Mouse (Mus musculus) neural tube, embryonic 13.5 days (tissue): ENCODE results near the gene Epha4. TPM values are rescaled to one million over a fixed set of nuclear protein-coding genes. Genes with fewer than 3 reads are reported as not detected.

ENCODE experiments used
- ATAC-seq: fragments of 200-750 bp; cut with Nextera tagmentation; 2 replicates; pipeline ENCODE4 v1.8.0; 2017; ENCODE audit warnings: low read depth, mild to moderate bottlenecking, moderate TSS enrichment, moderate library complexity
- H3K27ac ChIP-seq: fragments of 300-500 bp; sonication (generic); replicated peaks from 2 replicates; pipeline ENCODE4 v1.5.1; 2015; ENCODE audit warnings: moderate library complexity, mild to moderate bottlenecking, inconsistent platforms
- H3K27me3 ChIP-seq: fragments of 300-500 bp; sonication (generic); 2 replicates; pipeline ENCODE4 v1.6.1; 2015; ENCODE audit warnings: mild to moderate bottlenecking, inconsistent platforms
- H3K36me3 ChIP-seq: fragments of 300-500 bp; sonication (generic); 2 replicates; pipeline ENCODE4 v1.6.1; 2015; ENCODE audit warnings: mild to moderate bottlenecking, inconsistent platforms
- H3K4me1 ChIP-seq: fragments of 300-500 bp; sonication (generic); replicated peaks from 2 replicates; pipeline ENCODE4 v1.6.1; 2015; ENCODE audit warnings: inconsistent platforms
- H3K4me2 ChIP-seq: fragments of 300-500 bp; sonication (generic); 2 replicates; pipeline ENCODE4 v1.6.1; 2015; ENCODE audit warnings: inconsistent platforms, mild to moderate bottlenecking, moderate library complexity
- H3K4me3 ChIP-seq: fragments of 300-500 bp; sonication (generic); 2 replicates; pipeline ENCODE4 v1.5.1; 2015; ENCODE audit warnings: mild to moderate bottlenecking, inconsistent platforms
- H3K9ac ChIP-seq: fragments of 300-500 bp; sonication (generic); 2 replicates; pipeline ENCODE4 v1.6.1; 2015; ENCODE audit warnings: moderate library complexity, mild to moderate bottlenecking, inconsistent platforms
- H3K9me3 ChIP-seq: fragments of 300-500 bp; sonication (generic); 2 replicates; pipeline ENCODE4 v1.6.1; 2016; ENCODE audit warnings: inconsistent platforms
- WGBS: fragments of 180-500 bp; shearing (Covaris S2); methylation state at CpG from one replicate; pipeline ENCODE4 v1.1.7; 2015; 5-methylcytosine and 5-hydroxymethylcytosine counted together
- polyA plus RNA-seq: library from polyadenylated mRNA; unstranded; fragments of >200 nt; fragmentation: Nextera tagmentation; extraction: Ambion mirVana; gene quantifications from 2 replicates; pipeline ENCODE4 v1.2.1, GENCODE M21; 2015

Gene Epha4
- polyA plus RNA-seq, 1 experiment from 2014 or later: 27.0 TPM

GRCm38 (mm10) chr1:77370921-77371320, 144.0 kb downstream of the Epha4 start:
- 39% methylated on average over 7 of the region's 7 CpGs for WGBS
- no peak overlapping the region for H3K27ac ChIP-seq
- H3K4me1 ChIP-seq: peaks cover 8% of the 10 kb centered on the region; the same call in 1 of the 2 replicates
- no peak overlapping the region for H3K4me3 ChIP-seq
- H3K9ac ChIP-seq: no peak overlapping the region
- H3K27me3 ChIP-seq: no peaks in the 10 kb centered on the region
- no peaks in the 10 kb centered on the region for H3K9me3 ChIP-seq
- peaks cover 43% of the 10 kb centered on the region for H3K36me3 ChIP-seq
- no peak overlapping the region for H3K4me2 ChIP-seq
- no peak for ATAC-seq

DNA sequence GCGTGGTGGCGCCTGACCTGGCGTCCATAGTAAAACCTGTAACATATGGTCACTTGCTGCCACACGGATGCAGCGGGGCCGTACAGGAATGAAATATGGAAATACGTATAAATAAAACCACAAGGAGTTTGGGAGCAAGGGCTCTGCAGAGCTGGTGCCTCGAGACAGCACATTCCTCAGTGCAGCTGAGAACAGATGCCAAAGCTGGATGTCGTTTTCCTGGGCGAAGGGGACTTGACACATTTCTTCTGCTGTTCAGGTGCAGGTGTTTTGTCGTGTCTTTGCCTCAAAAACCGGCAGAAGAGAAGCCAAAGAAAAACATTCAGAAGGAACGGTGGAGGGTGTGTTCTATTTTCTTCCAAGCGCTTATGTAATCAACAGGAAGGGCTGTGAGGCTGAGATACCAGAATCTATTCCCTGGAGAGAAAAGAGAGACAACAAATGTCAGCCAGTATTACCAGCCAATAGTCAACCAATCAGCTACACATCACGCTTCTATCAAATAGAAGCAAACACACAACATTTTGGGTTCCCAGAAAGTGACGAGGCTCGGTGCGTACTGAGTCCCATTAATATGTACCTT, 145.5 kb downstream of the Epha4 start:
- 86% methylated on average over 18 of the region's 18 CpGs for WGBS
- Histone ChIP-seq H3K4me3 (no peak overlapping the region), H3K4me2 (no peak overlapping the region), H3K27me3 (no peaks in the 10 kb centered on the region), H3K9me3 (no peaks in the 10 kb centered on the region), H3K9ac (no peak overlapping the region), H3K36me3 (peaks cover 33% of the 10 kb centered on the region), H3K4me1 (peaks cover 8% of the 10 kb centered on the region; the same call in 1 of the 2 replicates), H3K27ac (no peak overlapping the region)
- ATAC-seq: no peak

GRCm38 (mm10) chr1:77365850-77366249, 149.0 kb downstream of the Epha4 start:
- Histone ChIP-seq H3K27me3 (no peaks in the 10 kb centered on the region), H3K4me1 (peaks cover 2% of the 10 kb centered on the region; the same call in 1 of the 2 replicates), H3K36me3 (peaks cover 14% of the 10 kb centered on the region), H3K4me2 (no peak overlapping the region), H3K9ac (no peak overlapping the region), H3K9me3 (no peaks in the 10 kb centered on the region), H3K27ac (no peak overlapping the region), H3K4me3 (no peak overlapping the region)
- 85% methylated on average over 3 of the region's 3 CpGs for WGBS
- ATAC-seq: no peak

DNA sequence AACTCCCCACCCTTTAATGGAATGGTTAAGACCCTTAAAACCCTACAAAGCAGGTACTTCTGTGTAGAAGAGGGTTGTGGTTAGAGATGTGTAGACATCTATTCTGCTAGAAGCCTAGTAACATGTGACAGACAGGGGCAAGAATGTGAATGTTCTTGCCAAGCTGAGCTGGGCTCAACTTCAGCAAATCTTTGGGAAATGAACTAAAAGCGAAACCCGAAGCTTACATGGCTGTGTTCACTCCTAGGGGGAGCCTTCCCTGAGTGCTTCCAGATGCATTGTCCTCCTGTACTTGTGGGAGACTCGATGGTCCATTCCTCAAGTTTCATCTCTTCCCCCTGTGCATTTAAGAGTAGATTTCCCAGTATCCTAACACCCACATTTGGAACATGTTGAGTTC, 150.3 kb downstream of the Epha4 start:
- Histone ChIP-seq H3K9ac (no peak overlapping the region), H3K36me3 (peaks cover 14% of the 10 kb centered on the region), H3K27ac (no peak overlapping the region), H3K27me3 (no peaks in the 10 kb centered on the region), H3K4me2 (no peak overlapping the region), H3K4me1 (no peaks in the 10 kb centered on the region), H3K4me3 (no peak overlapping the region), H3K9me3 (no peaks in the 10 kb centered on the region)
- ATAC-seq: no peak
- WGBS: 91% methylated on average over 3 of the region's 3 CpGs

DNA sequence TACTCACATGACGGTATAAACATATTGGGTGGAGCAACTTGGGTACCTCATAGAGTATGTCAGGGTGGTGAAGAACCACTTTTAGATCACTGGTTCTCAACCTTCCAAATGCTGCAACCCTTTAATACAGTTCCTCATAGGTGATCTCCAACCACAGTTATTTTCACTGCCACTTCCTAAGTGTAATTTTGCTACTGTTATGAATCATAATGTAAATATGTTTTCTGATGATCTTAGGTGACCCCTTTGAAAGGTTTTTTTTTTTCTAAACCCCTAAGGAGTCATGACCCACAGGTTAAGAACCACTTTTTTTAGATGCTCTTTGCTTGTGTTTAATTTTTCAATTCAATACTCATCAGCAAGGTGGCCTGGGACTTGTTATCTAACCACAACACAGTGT, 151.0 kb downstream of the Epha4 start:
- no peak overlapping the region for H3K4me3 ChIP-seq
- no peak overlapping the region for H3K4me2 ChIP-seq
- no peaks in the 10 kb centered on the region for H3K4me1 ChIP-seq
- H3K27ac ChIP-seq: no peak overlapping the region
- H3K9me3 ChIP-seq: no peaks in the 10 kb centered on the region
- H3K36me3 ChIP-seq: peaks cover 6% of the 10 kb centered on the region
- H3K9ac ChIP-seq: no peak overlapping the region
- no peaks in the 10 kb centered on the region for H3K27me3 ChIP-seq
- WGBS: 91% methylated on average over 1 of the region's 1 CpGs
- no peak for ATAC-seq

- Histone ChIP-seq H3K9me3 (no peaks in the 10 kb centered on the region), H3K4me2 (no peak overlapping the region), H3K27ac (no peak overlapping the region), H3K4me1 (no peaks in the 10 kb centered on the region), H3K36me3 (no peaks in the 10 kb centered on the region), H3K27me3 (no peaks in the 10 kb centered on the region), H3K4me3 (no peak overlapping the region), H3K9ac (no peak overlapping the region)
- WGBS: 83% methylated on average over 4 of the region's 4 CpGs
- no peak for ATAC-seq
Observed at GRCm38 (mm10) chr1:77346459-77346858, 168.4 kb downstream of the Epha4 start.

DNA sequence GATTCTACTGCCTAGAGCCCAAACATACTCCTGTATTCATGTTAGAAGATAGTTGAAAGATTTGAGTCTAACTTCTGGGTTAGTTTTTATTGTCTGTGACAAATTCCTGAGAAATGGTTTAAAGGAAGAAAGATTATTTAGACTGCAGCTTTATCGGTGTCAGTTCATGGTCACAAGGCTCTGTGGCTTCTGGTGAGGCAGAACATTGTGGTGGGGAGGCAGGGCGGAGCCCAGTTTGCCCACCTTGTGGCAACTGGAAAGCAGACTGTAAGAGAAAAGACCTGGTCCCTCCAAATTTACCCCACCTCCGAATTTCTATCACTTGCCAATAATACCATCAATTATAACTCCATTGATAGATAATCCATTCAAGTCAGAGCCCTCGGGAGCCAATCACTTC, 171.1 kb downstream of the Epha4 start:
- no peak overlapping the region for H3K9ac ChIP-seq
- H3K36me3 ChIP-seq: no peaks in the 10 kb centered on the region
- no peaks in the 10 kb centered on the region for H3K27me3 ChIP-seq
- no peak for ATAC-seq
- no peak overlapping the region for H3K27ac ChIP-seq
- H3K4me3 ChIP-seq: no peak overlapping the region
- no peak overlapping the region for H3K4me2 ChIP-seq
- no peaks in the 10 kb centered on the region for H3K9me3 ChIP-seq
- H3K4me1 ChIP-seq: no peaks in the 10 kb centered on the region
- 92% methylated on average over 4 of the region's 4 CpGs for WGBS

- no peaks in the 10 kb centered on the region; the same call in 1 of the 2 replicates for H3K4me1 ChIP-seq
- 89% methylated on average over 5 of the region's 5 CpGs for WGBS
- no peak overlapping the region for H3K9ac ChIP-seq
- H3K4me3 ChIP-seq: no peak overlapping the region
- no peak for ATAC-seq
- no peaks in the 10 kb centered on the region for H3K9me3 ChIP-seq
- H3K27ac ChIP-seq: no peak overlapping the region
- no peaks in the 10 kb centered on the region for H3K36me3 ChIP-seq
- H3K27me3 ChIP-seq: no peaks in the 10 kb centered on the region
- no peak overlapping the region for H3K4me2 ChIP-seq
Observed at GRCm38 (mm10) chr1:77339701-77340100, 175.2 kb downstream of the Epha4 start.

DNA sequence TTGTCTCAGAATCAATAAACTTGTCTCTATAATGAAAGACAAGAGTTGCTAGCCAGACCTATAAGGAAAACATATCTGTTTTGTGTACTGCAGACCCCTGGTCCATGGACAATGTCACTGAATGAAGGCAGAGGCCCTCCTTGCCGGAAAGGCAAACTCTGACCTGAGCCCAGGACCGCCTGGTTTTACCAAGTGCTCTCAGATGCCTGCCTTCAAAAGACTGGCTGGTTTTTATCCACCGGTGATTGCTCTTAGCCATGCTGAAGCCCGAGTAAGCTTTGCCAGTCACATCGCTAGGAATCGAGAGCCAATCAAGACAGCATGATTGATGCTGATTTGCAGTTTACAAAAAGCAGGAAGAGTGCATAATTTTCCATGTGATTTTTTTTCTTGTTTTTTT, 176.5 kb downstream of the Epha4 start:
- Histone ChIP-seq H3K4me1 (no peaks in the 10 kb centered on the region; the same call in 1 of the 2 replicates), H3K4me2 (no peak overlapping the region), H3K27me3 (no peaks in the 10 kb centered on the region), H3K4me3 (no peak overlapping the region), H3K9me3 (no peaks in the 10 kb centered on the region), H3K36me3 (no peaks in the 10 kb centered on the region), H3K27ac (no peak overlapping the region), H3K9ac (no peak overlapping the region)
- 50% methylated on average over 6 of the region's 6 CpGs for WGBS
- no peak for ATAC-seq

- H3K27ac ChIP-seq: no peak overlapping the region
- ATAC-seq: no peak
- H3K9ac ChIP-seq: no peak overlapping the region
- 70% methylated on average over 7 of the region's 7 CpGs for WGBS
- no peaks in the 10 kb centered on the region for H3K9me3 ChIP-seq
- H3K27me3 ChIP-seq: no peaks in the 10 kb centered on the region
- H3K36me3 ChIP-seq: no peaks in the 10 kb centered on the region
- H3K4me1 ChIP-seq: no peaks in the 10 kb centered on the region; the same call in 1 of the 2 replicates
- H3K4me2 ChIP-seq: no peak overlapping the region
- no peak overlapping the region for H3K4me3 ChIP-seq
Observed at GRCm38 (mm10) chr1:77336937-77337336, 178.0 kb downstream of the Epha4 start.

DNA sequence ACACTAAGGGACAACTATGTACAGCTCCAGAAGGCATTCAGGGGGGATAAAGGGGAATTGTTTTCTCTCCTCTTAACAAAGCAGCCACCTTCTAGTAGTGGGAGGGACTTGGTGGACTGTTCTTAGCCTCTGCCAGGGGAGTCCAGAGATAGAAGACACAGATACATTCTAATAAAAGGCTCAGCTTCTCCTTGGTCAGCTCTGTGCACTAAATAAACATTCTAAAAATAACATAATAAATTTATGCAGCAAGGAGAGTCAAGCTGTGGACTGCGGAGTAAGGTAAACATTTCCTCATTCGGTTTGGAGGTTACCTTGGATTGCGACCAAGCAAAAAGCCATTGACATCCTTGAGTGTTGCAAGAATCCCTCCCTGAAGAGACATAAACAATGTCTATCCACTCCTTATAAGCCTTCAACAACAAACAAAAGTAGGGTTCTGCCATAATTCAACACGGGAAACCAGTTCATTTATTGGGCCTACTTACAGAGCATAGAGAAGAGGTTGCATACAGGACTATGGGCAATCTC, 196.2 kb downstream of the Epha4 start:
- H3K27me3 ChIP-seq: peaks cover 6% of the 10 kb centered on the region; the same call in 1 of the 2 replicates
- no peak overlapping the region for H3K4me2 ChIP-seq
- H3K36me3 ChIP-seq: no peaks in the 10 kb centered on the region
- no peak overlapping the region for H3K4me3 ChIP-seq
- no peaks in the 10 kb centered on the region for H3K4me1 ChIP-seq
- no peak overlapping the region for H3K9ac ChIP-seq
- WGBS: 69% methylated on average over 4 of the region's 4 CpGs
- no peak for ATAC-seq
- H3K9me3 ChIP-seq: no peaks in the 10 kb centered on the region
- H3K27ac ChIP-seq: no peak overlapping the region
